Mouse (Mus musculus) small intestine, adult 2 months (tissue): ENCODE measurements at regions not wholly inside any gene's neighbourhood (a gene's known extent, or its start where the extent isn't known, plus 50 kb on each side); places are given as distances from the start of the nearest gene placed in this dataset.

Experiments
- CTCF ChIP-seq: fragments of 200-500 bp; IDR thresholded peaks from 2 replicates; pipeline ENCODE4 v1.5.1; 2012; ENCODE audit warnings: low read depth, mild to moderate bottlenecking, control low read depth, inconsistent platforms, low read length, moderate library complexity, mixed read lengths; ENCODE audit not compliant: insufficient replicate concordance, insufficient read length; ENCODE audit errors: extremely low read depth
- POLR2A ChIP-seq: fragments of 200-500 bp; IDR thresholded peaks from 2 replicates; pipeline ENCODE4 v1.6.1; 2012; ENCODE audit warnings: low read depth, mild to moderate bottlenecking, control low read depth, inconsistent platforms, low read length, moderate library complexity

DNA sequence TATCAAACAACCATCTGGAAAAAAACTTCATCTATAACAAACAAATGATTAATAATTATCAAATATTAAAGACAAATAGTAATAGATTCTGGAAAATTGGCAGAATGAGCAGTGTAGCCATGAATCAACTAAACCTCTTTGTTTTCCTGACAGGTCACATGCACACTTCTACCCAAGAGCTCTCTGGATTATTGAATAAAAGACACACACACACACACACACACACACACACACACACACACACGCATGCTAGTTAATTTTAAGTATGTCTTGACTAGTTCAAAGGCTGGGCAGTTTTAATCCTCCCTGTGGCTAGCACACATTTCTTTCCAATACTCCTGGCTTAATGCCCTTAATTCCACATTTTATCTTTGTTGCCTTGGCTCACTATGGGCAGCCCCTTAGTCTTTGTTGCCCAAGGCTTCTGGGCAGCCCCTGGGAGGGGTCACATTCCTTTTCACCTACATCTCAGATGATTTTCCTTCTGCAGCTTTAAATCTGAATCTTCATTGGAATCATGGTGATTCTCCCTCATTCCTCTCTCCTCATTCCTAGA lies 710.6 kb upstream of the Marcks start:
- TF ChIP-seq CTCF (no peak), POLR2A (no peak)
